Mouse (Mus musculus): ENCODE measurements around the gene Ppp1r8.

DNA sequence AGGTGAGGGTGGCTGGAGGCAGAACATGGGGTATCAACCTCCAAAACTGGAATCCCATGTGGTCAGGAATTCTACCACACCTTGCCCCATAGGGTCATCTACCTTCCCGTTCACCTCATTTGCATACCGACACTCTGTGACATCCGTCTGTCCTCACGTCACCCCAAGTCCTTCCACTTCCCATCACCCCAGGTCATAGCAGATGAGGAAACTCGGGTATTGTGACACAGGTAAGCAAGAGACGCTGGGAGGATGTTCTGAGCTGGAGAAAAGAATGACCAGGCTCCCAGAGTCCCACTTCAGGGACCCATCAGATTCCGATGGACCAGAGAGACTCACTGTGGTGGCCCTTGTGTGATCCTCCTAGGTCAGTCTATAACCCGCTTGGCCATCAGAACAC is 48.2 kb downstream of the Ppp1r8 start:
- no peak for TF ChIP-seq MAFK (IDR thresholded peaks at IDR 0.05; ENCODE audit: insufficient read depth, low read depth, low read length)
- TF ChIP-seq HCFC1 (IDR thresholded peaks at IDR 0.05; ENCODE audit: borderline replicate concordance, insufficient read depth, low read length): no peak
